Mouse (Mus musculus): ENCODE measurements around the gene Herc6. TPM values are rescaled to one million over a fixed set of nuclear protein-coding genes. Genes with fewer than 3 reads are reported as not detected.

Gene Herc6
- polyA plus RNA-seq (2017; shearing (Covaris generic)): 32.5 TPM

GRCm38 (mm10) chr6:57580881-57581548 is at the start of gene Herc6:
Gene Herc6, plus strand, starts transcription at chr6:57581000.

GRCm38 (mm10) chr6:57535386-57535936 is 45.3 kb upstream of the Herc6 start, which contains the start of gene Ppm1k:
Gene Ppm1k, minus strand, starts transcription at chr6:57535468.

GRCm38 (mm10) chr6:57691467-57692261 is 110.9 kb downstream of the Herc6 start, which contains the start of gene Pyurf:
Gene Pyurf, minus strand, starts transcription at chr6:57692078.

GRCm38 (mm10) chr6:57702376-57702742 is 121.6 kb downstream of the Herc6 start, which contains the start of gene Lancl2:
Gene Lancl2, plus strand, starts transcription at chr6:57702540.

Other genes starting within 250 kb of the Herc6 start
- gene Vmn1r17, start 217.3 kb upstream of the Herc6 start, polyA plus RNA-seq (2017; shearing (Covaris generic)): not detected
- gene Vmn1r18, start 185.2 kb upstream of the Herc6 start, polyA plus RNA-seq (2017; shearing (Covaris generic)): not detected
- gene Vmn1r19, start 177.2 kb upstream of the Herc6 start, polyA plus RNA-seq (2017; shearing (Covaris generic)): not detected
- not detected for gene Vmn1r20, start 152.1 kb upstream of the Herc6 start, polyA plus RNA-seq (2017; shearing (Covaris generic))
- 18.2 TPM for gene Ppm1k, start 45.5 kb upstream of the Herc6 start, polyA plus RNA-seq (2017; shearing (Covaris generic))
- gene Pyurf, start 111.1 kb downstream of the Herc6 start, polyA plus RNA-seq (2017; shearing (Covaris generic)): 7.8 TPM
- gene Lancl2, start 121.5 kb downstream of the Herc6 start, polyA plus RNA-seq (2017; shearing (Covaris generic)): 7.4 TPM
- 17.2 TPM for gene Vopp1, start 244.2 kb downstream of the Herc6 start, polyA plus RNA-seq (2017; shearing (Covaris generic))